Mouse (Mus musculus): ENCODE measurements around the gene Krt10.

The Krt10 gene

GRCm38 (mm10) chr11:99369853-99370451 lies 19.2 kb downstream of the Krt10 start:
- no peak for DNase-seq (ENCODE audit: low spot score in 2 of 2)

GRCm38 (mm10) chr11:99369229-99369628 lies 19.9 kb downstream of the Krt10 start:
- no peak for DNase-seq (ENCODE audit: low spot score in 2 of 2)

GRCm38 (mm10) chr11:99366791-99367190 lies 22.4 kb downstream of the Krt10 start:
- no peak for DNase-seq (ENCODE audit: low spot score in 2 of 2)

GRCm38 (mm10) chr11:99364412-99364811 lies 24.8 kb downstream of the Krt10 start:
- no peak for DNase-seq (ENCODE audit: low spot score in 2 of 2)

- DNase-seq (ENCODE audit: low spot score in 2 of 2): no peak
These were observed 27.7 kb downstream of the Krt10 start for GRCm38 (mm10) chr11:99361423-99361822.

- DNase-seq (ENCODE audit: low spot score in 2 of 2): no peak
These were observed 38.2 kb downstream of the Krt10 start, which contains the start of gene Krt27 for GRCm38 (mm10) chr11:99351004-99351403. Gene Krt27 (minus strand): TSS chr11:99351104.

GRCm38 (mm10) chr11:99339299-99339847 lies 49.8 kb downstream of the Krt10 start:
- no peak for DNase-seq (ENCODE audit: low spot score in 2 of 2)

GRCm38 (mm10) chr11:99337866-99338265 lies 51.3 kb downstream of the Krt10 start, which contains the start of gene Krt26:
Gene Krt26 (minus strand): TSS chr11:99337966.
- no peak for DNase-seq (ENCODE audit: low spot score in 2 of 2)
